In genomic region chr2:59841944-59842343, GRCm38 (mm10) we compare ENCODE assay signal across 10 mouse cellular contexts. TPM values are rescaled to one million over a fixed set of nuclear protein-coding genes. Genes with fewer than 3 reads are reported as not detected.
DNase-seq lines count a peak whose midpoint lies in the region; ATAC-seq and TF ChIP-seq lines count a peak whose summit lies in the region.
"Had no signal": no experiment of that assay in that cellular context is flagged by ENCODE, and none has a peak within 500 bp of the region (broad histone marks: within the 10 kb centered on the region; RNA-seq: fewer than 3 reads in every experiment).

No protein-coding gene starts in this region.

- no peaks in the 10 kb centered on the region for H3K27me3 ChIP-seq in heart, embryonic 11.5 days (ENCODE audit: control insufficient read depth, insufficient read depth, low read length)
- no peaks in the 10 kb centered on the region for H3K27me3 ChIP-seq in lung, embryonic 16.5 days (ENCODE audit: control insufficient read depth, insufficient read depth, low read depth, low read length)
- H3K27me3 ChIP-seq in limb, embryonic 15.5 days: no peaks in the 10 kb centered on the region

- H3K36me3 ChIP-seq in heart, embryonic 11.5 days (ENCODE audit: control insufficient read depth, insufficient read depth, low read length): peaks cover 34% of the 10 kb centered on the region
- peaks cover 24% of the 10 kb centered on the region for H3K36me3 ChIP-seq in lung, embryonic 16.5 days (ENCODE audit: control insufficient read depth, insufficient read depth, low read length)
- peaks cover 62% of the 10 kb centered on the region for H3K36me3 ChIP-seq in limb, embryonic 15.5 days

- no peak for TF ChIP-seq POLR2A in lung, adult 2 months (IDR thresholded peaks at IDR 0.05; ENCODE audit: borderline replicate concordance, extremely low read depth, low read depth, low read length)

- no peak for ATAC-seq in heart, embryonic 11.5 days (replicated peaks; ENCODE audit: insufficient number of reproducible peaks, low FRiP score, low TSS enrichment)
- no peak for ATAC-seq in lung, embryonic 16.5 days (ENCODE audit: low read depth)
- ATAC-seq in limb, embryonic 15.5 days (ENCODE audit: insufficient number of reproducible peaks, low FRiP score, low TSS enrichment, low read depth): no peak

- no peaks in the 10 kb centered on the region for H3K9me3 ChIP-seq in heart, embryonic 11.5 days (replicated peaks; ENCODE audit: control insufficient read depth, low read length)
- no peaks in the 10 kb centered on the region for H3K9me3 ChIP-seq in lung, embryonic 16.5 days (ENCODE audit: control insufficient read depth, low read length)
- no peaks in the 10 kb centered on the region for H3K9me3 ChIP-seq in limb, embryonic 15.5 days

- peaks cover 16% of the 10 kb centered on the region for H3K4me1 ChIP-seq in heart, embryonic 11.5 days (ENCODE audit: control insufficient read depth, insufficient read depth, low read length)
- H3K4me1 ChIP-seq in lung, embryonic 16.5 days (replicated peaks; ENCODE audit: control insufficient read depth, insufficient read depth, low read length): peaks cover 6% of the 10 kb centered on the region
- H3K4me1 ChIP-seq in lung, adult 2 months (ENCODE audit: control insufficient read depth, insufficient read depth, low read length): peaks cover 9% of the 10 kb centered on the region
- H3K4me1 ChIP-seq in brown adipose tissue, adult 24 weeks (ENCODE audit: control insufficient read depth, insufficient read depth, insufficient read length, low read length): peaks cover 16% of the 10 kb centered on the region
- peaks cover 9% of the 10 kb centered on the region; the same call in 1 of the 2 replicates for H3K4me1 ChIP-seq in limb, embryonic 15.5 days

- 77% methylated on average over 11 of the region's 11 CpGs for WGBS in heart, embryonic 11.5 days (ENCODE audit: insufficient replicate concordance)
- WGBS in lung, embryonic 16.5 days: 80% methylated on average over 11 of the region's 11 CpGs
- 77% methylated on average over 11 of the region's 11 CpGs for WGBS in lung, adult 2 months
- WGBS in limb, embryonic 15.5 days: 63% methylated on average over 11 of the region's 11 CpGs

- DNase-seq in heart, adult 9 months (ENCODE audit: low spot score in 2 of 2): no peak
- DNase-seq in lung, adult 2 months: no peak
- DNase-seq in urinary bladder, adult 18-20 months (ENCODE audit: low spot score in 2 of 2): no peak
- no peak for DNase-seq in ovary, adult 18-20 months (ENCODE audit: low spot score)
- DNase-seq: layer of hippocampus, postnatal 36 days had no signal

- peak overlapping the region; percentile 16; the same call in 1 of the 2 replicates for H3K9ac ChIP-seq in heart, embryonic 11.5 days (ENCODE audit: low read depth, low read length)
- H3K9ac ChIP-seq in lung, embryonic 16.5 days (ENCODE audit: low read length): no peak overlapping the region
- H3K9ac ChIP-seq in limb, embryonic 15.5 days: no peak overlapping the region
- H3K9ac ChIP-seq: liver, embryonic 14.5 days had no signal

- H3K27ac ChIP-seq in heart, embryonic 11.5 days (ENCODE audit: low read depth, low read length): 0 out of 2 replicates have a peak overlapping the region, but pooled peaks have one; percentile 15
- peak overlapping the region; percentile 18; the same call in 1 of the 2 replicates for H3K27ac ChIP-seq in lung, embryonic 16.5 days (ENCODE audit: low read length)
- peak overlapping the region; percentile 81 for H3K27ac ChIP-seq in brown adipose tissue, adult 24 weeks (replicated peaks; ENCODE audit: low read depth, low read length)
- H3K27ac ChIP-seq in limb, embryonic 15.5 days: peak overlapping the region; percentile 59
- H3K27ac ChIP-seq: liver, embryonic 14.5 days had no signal

- H3K4me3 ChIP-seq in heart, embryonic 11.5 days (ENCODE audit: low read depth, low read length): no peak overlapping the region
- no peak overlapping the region for H3K4me3 ChIP-seq in lung, embryonic 16.5 days (ENCODE audit: low read length)
- no peak overlapping the region for H3K4me3 ChIP-seq in lung, adult 2 months (replicated peaks; ENCODE audit: extremely low read depth, low read depth, low read length)
- H3K4me3 ChIP-seq in brown adipose tissue, adult 24 weeks (ENCODE audit: insufficient read depth, low read depth, low read length): peak overlapping the region; percentile 25; the same call in 1 of the 2 replicates
- H3K4me3 ChIP-seq in limb, embryonic 15.5 days: no peak overlapping the region

- H3K4me2 ChIP-seq in heart, embryonic 11.5 days: no peak overlapping the region
- no peak overlapping the region for H3K4me2 ChIP-seq in lung, embryonic 16.5 days (ENCODE audit: low read depth, low read length)
- H3K4me2 ChIP-seq in limb, embryonic 15.5 days: no peak overlapping the region

- TF ChIP-seq CTCF in lung, adult 2 months (IDR thresholded peaks at IDR 0.05; ENCODE audit: insufficient read depth, low read length): no peak

RNA-seq across cellular contexts. Expression of gene Wdsub1, which starts 40.4 kb away (rescaled TPM):
- 44.5 and 53.8 TPM in 2 replicates for polyA plus RNA-seq in heart, embryonic 11.5 days (2014; fragmentation: Nextera tagmentation; extraction: Ambion mirVana)
- polyA plus RNA-seq in lung, embryonic 16.5 days (2015; fragmentation: Nextera tagmentation; extraction: Ambion mirVana): 40.6 and 46.0 TPM in 2 replicates
- polyA plus RNA-seq in lung, adult 2 months (2012; rRNA removed): 82.3 and 87.3 TPM in 2 replicates
- polyA plus RNA-seq in brown adipose tissue, adult 24 weeks (2012; ENCODE audit: insufficient read depth, insufficient read length, missing spikeins): 9.9 and 15.6 TPM in 2 replicates
- 34.2 and 40.5 TPM in 2 replicates for polyA plus RNA-seq in limb, embryonic 15.5 days (2015; fragmentation: Nextera tagmentation; extraction: Ambion mirVana)

Comparison
In these comparisons a context has a peak if more than half of its experiments do, and no peak if none do; other contexts are left out.
1. H3K27ac ChIP-seq: peak in every context shown above with its lines; median percentile 81 in brown adipose tissue, adult 24 weeks; 59 in limb, embryonic 15.5 days; 18 in lung, embryonic 16.5 days; 15 in heart, embryonic 11.5 days.